Mouse (Mus musculus) embryonic facial prominence, embryonic 14.5 days (tissue): ENCODE data around the gene Camk1d. TPM values are rescaled to one million over a fixed set of nuclear protein-coding genes. Genes with fewer than 3 reads are reported as not detected.

ENCODE experiments used
- ATAC-seq: fragments of 200-750 bp; cut with Nextera tagmentation; 2 replicates; pipeline ENCODE4 v1.8.0; 2017; ENCODE audit warnings: low read depth, moderate number of reproducible peaks, moderate TSS enrichment
- DNase-seq: peaks from one replicate; pipeline ENCODE4 v3.0.0-alpha.2; 2015; ENCODE audit warnings: low spot score
- H3K27ac ChIP-seq: fragments of 300-500 bp; sonication (generic); replicated peaks from 2 replicates; pipeline ENCODE4 v1.5.1; 2014; ENCODE audit warnings: low read depth, mild to moderate bottlenecking, low read length, moderate library complexity
- H3K27me3 ChIP-seq: fragments of 300-500 bp; sonication (generic); replicated peaks from 2 replicates; pipeline ENCODE4 v1.6.1; 2014; ENCODE audit warnings: low read length; ENCODE audit not compliant: control insufficient read depth, insufficient read depth
- H3K36me3 ChIP-seq: fragments of 300-500 bp; sonication (generic); 2 replicates; pipeline ENCODE4 v1.6.1; 2014; ENCODE audit warnings: low read length, mixed read lengths; ENCODE audit not compliant: control insufficient read depth, insufficient read depth
- H3K4me1 ChIP-seq: fragments of 300-500 bp; sonication (generic); 2 replicates; pipeline ENCODE4 v1.6.1; 2014; ENCODE audit warnings: antibody characterized with exemption, low read length; ENCODE audit not compliant: control insufficient read depth, insufficient read depth
- H3K4me2 ChIP-seq: fragments of 300-500 bp; sonication (generic); 2 replicates; pipeline ENCODE4 v1.6.1; 2014; ENCODE audit warnings: low read depth, mild to moderate bottlenecking, low read length, moderate library complexity, mixed read lengths
- H3K4me3 ChIP-seq: fragments of 300-500 bp; sonication (generic); 2 replicates; pipeline ENCODE4 v1.5.1; 2014; ENCODE audit warnings: low read depth, mild to moderate bottlenecking, low read length
- H3K9ac ChIP-seq: fragments of 300-500 bp; sonication (generic); 2 replicates; pipeline ENCODE4 v1.6.1; 2014; ENCODE audit warnings: low read depth, mild to moderate bottlenecking, low read length, moderate library complexity, mixed read lengths
- H3K9me3 ChIP-seq: fragments of 300-500 bp; sonication (generic); 2 replicates; pipeline ENCODE4 v1.6.1; 2016; ENCODE audit warnings: low read length; ENCODE audit not compliant: control insufficient read depth
- WGBS: fragments of 180-500 bp; shearing (Covaris S2); extraction: QIAGEN DNeasy Blood & Tissue Kit; methylation state at CpG from one replicate; pipeline ENCODE4 v1.1.7; 2014; 5-methylcytosine and 5-hydroxymethylcytosine counted together
- polyA plus RNA-seq: library from polyadenylated mRNA; unstranded; fragments of >200 nt; fragmentation: Nextera tagmentation; extraction: Ambion mirVana; gene quantifications from 2 replicates; pipeline ENCODE4 v1.2.1, GENCODE M21; 2014

The Camk1d gene
- polyA plus RNA-seq, 1 experiment from 2014 or later: 6.2 TPM

GRCm38 (mm10) chr2:5510042-5510441 lies 204.3 kb downstream of the Camk1d start:
- Histone ChIP-seq H3K27ac (no peak overlapping the region), H3K27me3 (no peaks in the 10 kb centered on the region), H3K9ac (no peak overlapping the region), H3K36me3 (no peaks in the 10 kb centered on the region), H3K9me3 (peaks cover 11% of the 10 kb centered on the region), H3K4me1 (peaks cover 4% of the 10 kb centered on the region; the same call in 1 of the 2 replicates), H3K4me3 (no peak overlapping the region), H3K4me2 (no peak overlapping the region)
- ATAC-seq: no peak
- WGBS: 84% methylated on average over 6 of the region's 6 CpGs
- DNase-seq: no peak

- ATAC-seq: no peak
- Histone ChIP-seq H3K9me3 (no peaks in the 10 kb centered on the region), H3K4me2 (no peak overlapping the region), H3K36me3 (no peaks in the 10 kb centered on the region), H3K4me3 (no peak overlapping the region), H3K4me1 (no peaks in the 10 kb centered on the region), H3K27me3 (no peaks in the 10 kb centered on the region), H3K27ac (no peak overlapping the region), H3K9ac (no peak overlapping the region)
- no peak for DNase-seq
- WGBS: 50% methylated on average over 4 of the region's 4 CpGs
Measured at GRCm38 (mm10) chr2:5499620-5500019, 214.7 kb downstream of the Camk1d start.

- Histone ChIP-seq H3K27me3 (no peaks in the 10 kb centered on the region), H3K4me2 (no peak overlapping the region), H3K9me3 (no peaks in the 10 kb centered on the region), H3K36me3 (no peaks in the 10 kb centered on the region), H3K4me1 (no peaks in the 10 kb centered on the region; the same call in 1 of the 2 replicates), H3K4me3 (no peak overlapping the region), H3K27ac (no peak overlapping the region), H3K9ac (no peak overlapping the region)
- DNase-seq (no peak), ATAC-seq (no peak)
- 71% methylated on average over 5 of the region's 5 CpGs for WGBS
Measured at GRCm38 (mm10) chr2:5489916-5490315, 224.4 kb downstream of the Camk1d start.

- H3K4me3 ChIP-seq: no peak overlapping the region
- ATAC-seq (no peak), DNase-seq (no peak)
- H3K9ac ChIP-seq: no peak overlapping the region
- H3K9me3 ChIP-seq: no peaks in the 10 kb centered on the region
- no peaks in the 10 kb centered on the region for H3K36me3 ChIP-seq
- no peaks in the 10 kb centered on the region for H3K27me3 ChIP-seq
- no peaks in the 10 kb centered on the region; the same call in 1 of the 2 replicates for H3K4me1 ChIP-seq
- 82% methylated on average over 3 of the region's 3 CpGs for WGBS
- no peak overlapping the region for H3K4me2 ChIP-seq
- no peak overlapping the region for H3K27ac ChIP-seq
Measured at GRCm38 (mm10) chr2:5487344-5487743, 227.0 kb downstream of the Camk1d start.

GRCm38 (mm10) chr2:5486663-5487062 lies 227.7 kb downstream of the Camk1d start:
- ATAC-seq (no peak), DNase-seq (no peak)
- Histone ChIP-seq H3K27ac (no peak overlapping the region), H3K36me3 (no peaks in the 10 kb centered on the region), H3K4me2 (no peak overlapping the region), H3K9me3 (no peaks in the 10 kb centered on the region), H3K4me3 (no peak overlapping the region), H3K4me1 (no peaks in the 10 kb centered on the region; the same call in 1 of the 2 replicates), H3K9ac (no peak overlapping the region), H3K27me3 (no peaks in the 10 kb centered on the region)
- WGBS: 84% methylated on average over 7 of the region's 7 CpGs

GRCm38 (mm10) chr2:5485786-5486185 lies 228.5 kb downstream of the Camk1d start:
- DNase-seq (no peak), ATAC-seq (no peak)
- no peaks in the 10 kb centered on the region; the same call in 1 of the 2 replicates for H3K4me1 ChIP-seq
- H3K27me3 ChIP-seq: no peaks in the 10 kb centered on the region
- H3K27ac ChIP-seq: no peak overlapping the region
- H3K9me3 ChIP-seq: no peaks in the 10 kb centered on the region
- no peaks in the 10 kb centered on the region for H3K36me3 ChIP-seq
- H3K4me2 ChIP-seq: no peak overlapping the region
- no peak overlapping the region for H3K4me3 ChIP-seq
- no peak overlapping the region for H3K9ac ChIP-seq
- 91% methylated on average over 6 of the region's 6 CpGs for WGBS

- no peak for DNase-seq
- ATAC-seq: no peak
- Histone ChIP-seq H3K9me3 (no peaks in the 10 kb centered on the region), H3K27me3 (no peaks in the 10 kb centered on the region), H3K9ac (no peak overlapping the region), H3K4me2 (no peak overlapping the region), H3K4me3 (no peak overlapping the region), H3K4me1 (no peaks in the 10 kb centered on the region; the same call in 1 of the 2 replicates), H3K36me3 (no peaks in the 10 kb centered on the region), H3K27ac (no peak overlapping the region)
- WGBS: 85% methylated on average over 3 of the region's 3 CpGs
Measured at GRCm38 (mm10) chr2:5479886-5480285, 234.4 kb downstream of the Camk1d start.

GRCm38 (mm10) chr2:5478709-5479108 lies 235.6 kb downstream of the Camk1d start:
- H3K27me3 ChIP-seq: no peaks in the 10 kb centered on the region
- DNase-seq (no peak), ATAC-seq (no peak)
- H3K4me1 ChIP-seq: no peaks in the 10 kb centered on the region
- H3K9ac ChIP-seq: no peak overlapping the region
- H3K4me3 ChIP-seq: no peak overlapping the region
- no peak overlapping the region for H3K4me2 ChIP-seq
- H3K9me3 ChIP-seq: no peaks in the 10 kb centered on the region
- no peak overlapping the region for H3K27ac ChIP-seq
- 82% methylated on average over 5 of the region's 5 CpGs for WGBS
- H3K36me3 ChIP-seq: no peaks in the 10 kb centered on the region

- no peak overlapping the region for H3K4me2 ChIP-seq
- no peaks in the 10 kb centered on the region for H3K27me3 ChIP-seq
- H3K9ac ChIP-seq: no peak overlapping the region
- DNase-seq (no peak), ATAC-seq (no peak)
- no peaks in the 10 kb centered on the region for H3K9me3 ChIP-seq
- H3K27ac ChIP-seq: no peak overlapping the region
- H3K4me1 ChIP-seq: no peaks in the 10 kb centered on the region
- no peak overlapping the region for H3K4me3 ChIP-seq
- WGBS: 96% methylated on average over 4 of the region's 4 CpGs
- no peaks in the 10 kb centered on the region for H3K36me3 ChIP-seq
Measured at GRCm38 (mm10) chr2:5478256-5478655, 236.1 kb downstream of the Camk1d start.
